Mouse (Mus musculus) lung, postnatal 0 days (tissue): ENCODE results near the gene Prmt3. TPM values are rescaled to one million over a fixed set of nuclear protein-coding genes. Genes with fewer than 3 reads are reported as not detected.

Experiments
- ATAC-seq: fragments of 200-750 bp; cut with Nextera tagmentation; 2 replicates; pipeline ENCODE4 v1.8.0; 2017; ENCODE audit warnings: moderate library complexity
- DNase-seq: peaks from one replicate; pipeline ENCODE4 v3.0.0-alpha.2; 2016; ENCODE audit warnings: low spot score
- H3K27ac ChIP-seq: fragments of 300-500 bp; sonication (generic); 2 replicates; pipeline ENCODE4 v1.5.1; 2014; ENCODE audit warnings: antibody characterized with exemption, mild to moderate bottlenecking, low read length, mixed read lengths
- H3K27me3 ChIP-seq: fragments of 300-500 bp; sonication (generic); replicated peaks from 2 replicates; pipeline ENCODE4 v1.6.1; 2014; ENCODE audit warnings: low read length, mixed read lengths; ENCODE audit not compliant: insufficient read depth
- H3K36me3 ChIP-seq: fragments of 300-500 bp; sonication (generic); 2 replicates; pipeline ENCODE4 v1.6.1; 2014; ENCODE audit warnings: low read length, mixed read lengths; ENCODE audit not compliant: insufficient read depth
- H3K4me1 ChIP-seq: fragments of 300-500 bp; sonication (generic); 2 replicates; pipeline ENCODE4 v1.6.1; 2014; ENCODE audit warnings: antibody characterized with exemption, low read depth, low read length, mixed read lengths; ENCODE audit not compliant: insufficient read depth
- H3K4me2 ChIP-seq: fragments of 300-500 bp; sonication (generic); replicated peaks from 2 replicates; pipeline ENCODE4 v1.6.1; 2014; ENCODE audit warnings: low read depth, mild to moderate bottlenecking, low read length, moderate library complexity, mixed read lengths
- H3K4me3 ChIP-seq: fragments of 300-500 bp; sonication (generic); 2 replicates; pipeline ENCODE4 v1.5.1; 2014; ENCODE audit warnings: low read depth, low read length
- H3K9ac ChIP-seq: fragments of 300-500 bp; sonication (generic); replicated peaks from 2 replicates; pipeline ENCODE4 v1.6.1; 2014; ENCODE audit warnings: low read depth, mild to moderate bottlenecking
- H3K9me3 ChIP-seq: fragments of 300-500 bp; sonication (generic); 2 replicates; pipeline ENCODE4 v1.6.1; 2016; ENCODE audit warnings: low read length, mixed read lengths
- CTCF ChIP-seq: IDR thresholded peaks from 2 replicates; pipeline ENCODE4 v1.5.1; 2016; ENCODE audit warnings: antibody characterized with exemption, mild to moderate bottlenecking
- EP300 ChIP-seq: IDR thresholded peaks from 2 replicates; pipeline ENCODE4 v1.6.1; 2016; ENCODE audit warnings: antibody characterized with exemption, mild to moderate bottlenecking, control low read depth
- WGBS: fragments of 180-500 bp; shearing (Covaris S2); extraction: QIAGEN DNeasy Blood & Tissue Kit; methylation state at CpG from one replicate; pipeline ENCODE4 v1.1.7; 2014; 5-methylcytosine and 5-hydroxymethylcytosine counted together
- polyA plus RNA-seq: library from polyadenylated mRNA; unstranded; fragments of >200 nt; fragmentation: Nextera tagmentation; extraction: Ambion mirVana; gene quantifications from 2 replicates; pipeline ENCODE4 v1.2.1, GENCODE M21; 2015

Prmt3 gene
- polyA plus RNA-seq, 1 experiment from 2014 or later = 15.9 TPM

DNA sequence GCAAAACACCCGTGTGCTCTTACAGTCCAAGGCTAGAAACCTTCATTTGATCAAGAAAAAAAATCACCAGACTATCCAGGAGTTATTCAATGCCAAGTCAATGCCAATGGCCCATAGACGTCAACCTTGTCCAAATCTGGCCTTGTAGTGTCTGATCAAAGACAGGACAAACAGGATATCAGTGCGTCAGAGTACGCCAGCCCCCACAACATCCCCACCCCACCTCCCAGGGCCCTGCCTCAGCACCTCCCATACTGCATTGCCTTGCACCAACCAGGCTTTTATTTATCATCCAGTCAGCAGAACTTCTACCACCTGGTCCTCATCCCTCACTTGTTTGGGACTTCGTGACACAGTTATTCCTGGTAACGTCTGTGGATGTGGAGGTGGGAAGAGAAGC, 117.2 kb downstream of the Prmt3 start:
- no peak overlapping the region for H3K9ac ChIP-seq
- H3K9me3 ChIP-seq = no peaks in the 10 kb centered on the region
- ATAC-seq = no peak
- DNase-seq = no peak
- H3K36me3 ChIP-seq = no peaks in the 10 kb centered on the region
- H3K4me1 ChIP-seq = no peaks in the 10 kb centered on the region
- H3K4me2 ChIP-seq = no peak overlapping the region
- TF ChIP-seq CTCF = no peak
- no peak for TF ChIP-seq EP300
- 56% methylated on average over 6 of the region's 6 CpGs for WGBS
- H3K27ac ChIP-seq = no peak overlapping the region
- H3K27me3 ChIP-seq = no peaks in the 10 kb centered on the region
- H3K4me3 ChIP-seq = no peak overlapping the region

DNA sequence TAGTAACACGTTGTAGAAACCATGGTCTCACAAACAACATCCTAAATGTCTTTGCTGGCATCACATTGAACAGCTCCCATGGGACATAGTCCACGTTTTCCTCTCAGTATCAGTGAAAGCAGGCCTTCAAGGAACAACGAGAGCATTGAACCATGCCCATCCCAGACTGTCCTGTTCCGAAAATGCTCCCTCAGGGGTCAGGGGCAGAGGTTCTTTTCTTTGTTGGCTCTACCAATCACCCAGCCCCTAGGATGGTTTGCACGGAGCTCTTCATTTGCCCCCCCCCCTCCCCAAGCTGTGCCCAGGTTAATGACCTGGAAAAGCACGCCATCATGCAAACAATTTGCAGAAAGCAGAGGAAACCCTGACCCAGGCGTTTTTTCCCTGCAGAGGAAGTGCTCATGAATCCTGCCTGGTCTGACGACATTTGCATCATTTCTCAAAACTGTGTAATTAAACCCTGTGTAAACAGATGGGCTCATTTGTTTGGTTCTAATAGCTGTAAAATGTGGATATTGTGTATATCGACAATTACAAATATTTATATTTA, 123.9 kb downstream of the Prmt3 start:
- DNase-seq (no peak), ATAC-seq (no peak)
- no peak overlapping the region for H3K27ac ChIP-seq
- H3K4me3 ChIP-seq = no peak overlapping the region
- TF ChIP-seq EP300 (no peak), CTCF (no peak)
- H3K36me3 ChIP-seq = no peaks in the 10 kb centered on the region
- no peak overlapping the region for H3K9ac ChIP-seq
- no peak overlapping the region for H3K4me2 ChIP-seq
- no peaks in the 10 kb centered on the region for H3K9me3 ChIP-seq
- 39% methylated on average over 9 of the region's 9 CpGs for WGBS
- H3K27me3 ChIP-seq = peaks cover 14% of the 10 kb centered on the region
- H3K4me1 ChIP-seq = no peaks in the 10 kb centered on the region

DNA sequence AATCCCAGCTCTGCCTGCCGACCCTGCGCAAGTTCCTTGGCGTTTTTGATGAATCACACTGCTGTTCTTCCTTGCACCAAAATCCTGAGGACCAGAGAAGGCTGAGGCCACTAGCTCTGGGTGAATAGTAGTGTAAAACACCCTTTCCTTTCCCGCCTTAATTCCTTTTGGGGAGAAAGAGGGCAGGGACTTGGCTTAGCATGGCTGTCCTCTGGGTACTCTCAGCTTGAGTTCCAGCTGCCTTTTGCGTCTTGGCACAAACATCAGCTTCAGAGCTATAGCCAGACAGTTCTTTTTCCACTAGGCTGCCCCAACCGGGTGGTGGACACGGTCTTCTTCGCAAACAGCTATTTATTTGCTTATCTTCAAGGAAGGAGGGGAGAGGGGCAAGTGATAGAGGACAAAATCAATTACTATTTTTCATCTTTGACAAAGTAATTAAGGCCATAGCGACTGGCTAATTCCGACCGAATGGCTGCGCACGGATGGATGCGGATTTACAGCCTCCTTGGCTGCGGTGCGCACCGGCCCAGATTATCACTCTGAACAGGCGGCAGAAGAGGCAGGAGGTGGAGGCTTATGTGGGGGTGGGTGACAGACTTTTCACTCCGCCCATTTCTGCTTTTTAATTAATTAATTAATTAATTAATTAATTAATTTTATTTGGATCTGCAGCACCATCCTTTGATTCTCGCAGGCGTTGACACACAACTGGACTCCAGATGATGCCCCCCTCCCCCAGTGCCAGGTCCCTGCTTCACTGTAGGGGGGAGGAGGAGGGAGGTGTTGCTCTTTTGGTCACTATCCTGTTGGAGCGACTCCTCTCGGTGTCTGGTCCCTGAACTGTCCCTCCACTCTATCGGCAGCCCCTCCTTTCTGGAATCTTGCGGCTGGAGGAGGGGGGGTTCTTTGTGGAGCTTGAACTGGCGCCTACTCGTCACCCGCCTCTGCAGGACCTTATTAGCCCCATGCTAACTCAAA, 129.3 kb downstream of the Prmt3 start:
- no peak for DNase-seq
- 3% methylated on average over 27 of the region's 28 CpGs for WGBS

More for the DNA sequence above, 129.3 kb downstream of the Prmt3 start:
- Histone ChIP-seq H3K27me3 (peaks cover 66% of the 10 kb centered on the region), H3K9me3 (no peaks in the 10 kb centered on the region), H3K36me3 (no peaks in the 10 kb centered on the region), H3K4me1 (no peaks in the 10 kb centered on the region), H3K4me2 (no peak overlapping the region), H3K4me3 (no peak overlapping the region), H3K9ac (no peak overlapping the region), H3K27ac (no peak overlapping the region)
- no peak for ATAC-seq
- TF ChIP-seq CTCF = no peak
- no peak for TF ChIP-seq EP300

Other genes with a start within 250 kb of the Prmt3 start
- gene Dbx1, start 141.5 kb upstream of the Prmt3 start, polyA plus RNA-seq = not detected in 2 replicates
- gene Htatip2, start 19.2 kb upstream of the Prmt3 start, polyA plus RNA-seq = 14.9 and 17.7 TPM in 2 replicates
- gene Slc6a5, start 131.8 kb downstream of the Prmt3 start, polyA plus RNA-seq = not detected in 2 replicates
- 2.7 and 3.2 TPM in 2 replicates for gene Nell1, start 196.5 kb downstream of the Prmt3 start, polyA plus RNA-seq